Mouse (Mus musculus): ENCODE measurements at regions not wholly inside any gene's neighbourhood (a gene's known extent, or its start where the extent isn't known, plus 50 kb on each side); places are given as distances from the start of the nearest gene placed in this dataset.

GRCm38 (mm10) chrX:58377926-58378325, 355.4 kb downstream of the Zic3 start:
- TF ChIP-seq CTCF (IDR thresholded peaks at IDR 0.05; ENCODE audit: low read depth) (peak; percentile 50), EP300 (optimal IDR thresholded peaks at IDR 0.05) (no peak)

Data from stomach, postnatal 0 days (tissue).